Mouse (Mus musculus): ENCODE measurements around the gene Dennd5a. TPM values are rescaled to one million over a fixed set of nuclear protein-coding genes. Genes with fewer than 3 reads are reported as not detected.

The Dennd5a gene
- polyA plus RNA-seq, 1 experiment from 2014 or later, result 31.3 TPM

DNA sequence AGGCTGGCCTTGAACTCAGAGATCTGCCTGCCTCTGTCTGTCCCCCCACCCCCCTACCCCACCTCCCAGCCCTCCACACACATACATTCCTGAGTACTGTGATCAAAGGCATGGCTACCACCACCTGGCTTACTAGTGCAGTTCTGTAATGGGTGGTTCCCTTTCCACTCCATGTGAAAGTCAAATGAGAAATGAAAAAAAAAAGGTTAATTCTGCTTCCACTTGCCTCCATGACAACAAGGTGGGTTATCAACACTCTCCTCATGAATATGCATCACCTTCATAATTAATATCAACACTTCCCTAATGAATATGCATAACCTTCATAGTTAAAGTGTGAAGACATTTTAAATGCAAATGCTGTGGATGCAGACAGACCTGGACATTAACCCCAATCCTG lies 85.2 kb downstream of the Dennd5a start:
- ATAC-seq (ENCODE audit: low FRiP score, low TSS enrichment), result no peak
- Histone ChIP-seq H3K27me3 (ENCODE audit: insufficient read depth, low read length) (no peaks in the 10 kb centered on the region), H3K9ac (replicated peaks; ENCODE audit: low read length) (no peak overlapping the region), H3K4me2 (replicated peaks; ENCODE audit: low read depth, low read length) (no peak overlapping the region), H3K4me3 (ENCODE audit: low read length) (no peak overlapping the region), H3K9me3 (ENCODE audit: low read length) (no peaks in the 10 kb centered on the region), H3K27ac (ENCODE audit: low read length) (no peak overlapping the region), H3K36me3 (ENCODE audit: insufficient read depth, low read length) (no peaks in the 10 kb centered on the region), H3K4me1 (ENCODE audit: insufficient read depth, low read length) (no peaks in the 10 kb centered on the region)

DNA sequence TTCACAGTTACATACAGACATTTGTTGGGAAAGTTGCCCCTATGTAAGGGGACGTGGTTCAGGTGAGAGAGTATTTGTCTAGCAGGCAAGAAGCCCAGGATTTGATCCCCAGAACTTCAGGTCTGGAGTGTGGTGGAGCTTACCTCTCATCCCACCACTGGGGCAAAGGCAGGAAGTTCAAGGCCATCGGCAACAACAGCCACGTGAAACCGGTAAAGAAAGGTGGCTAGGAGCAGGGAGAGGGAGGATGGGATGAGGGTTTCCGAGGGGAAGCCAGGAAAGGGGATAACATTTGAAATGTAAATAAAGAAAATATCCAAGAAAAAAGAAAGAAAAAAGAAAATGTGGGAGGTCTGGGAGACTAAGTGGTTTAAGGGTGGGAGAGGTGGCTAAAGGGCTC lies 87.1 kb downstream of the Dennd5a start:
- Histone ChIP-seq H3K9ac (replicated peaks; ENCODE audit: low read length) (no peak overlapping the region), H3K27me3 (ENCODE audit: insufficient read depth, low read length) (peaks cover 3% of the 10 kb centered on the region; the same call in 1 of the 2 replicates), H3K9me3 (ENCODE audit: low read length) (no peaks in the 10 kb centered on the region), H3K4me1 (ENCODE audit: insufficient read depth, low read length) (no peaks in the 10 kb centered on the region), H3K27ac (ENCODE audit: low read length) (no peak overlapping the region), H3K36me3 (ENCODE audit: insufficient read depth, low read length) (no peaks in the 10 kb centered on the region), H3K4me3 (ENCODE audit: low read length) (no peak overlapping the region), H3K4me2 (replicated peaks; ENCODE audit: low read depth, low read length) (no peak overlapping the region)
- 57% methylated on average over 5 of the region's 5 CpGs for WGBS
- no peak for ATAC-seq (ENCODE audit: low FRiP score, low TSS enrichment)

DNA sequence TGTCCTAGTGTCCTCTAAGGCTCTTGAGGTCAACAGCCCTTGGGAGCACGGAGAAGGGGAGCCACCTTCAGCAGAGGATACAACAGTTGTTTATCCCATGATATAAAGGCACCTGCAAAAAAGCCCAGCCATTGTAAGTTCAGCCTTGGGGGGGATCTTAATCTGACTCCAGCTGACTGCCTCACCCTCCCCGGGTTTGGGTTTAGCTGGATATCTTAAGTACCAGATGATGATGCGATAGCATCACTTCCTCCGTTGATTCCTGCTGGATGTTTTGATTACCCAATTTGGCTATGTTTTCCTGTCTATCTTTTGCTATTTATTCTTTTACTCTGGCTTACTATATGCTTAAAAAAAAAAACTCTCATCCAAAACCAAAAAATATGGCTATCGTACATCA lies 89.0 kb downstream of the Dennd5a start:
- Histone ChIP-seq H3K4me1 (ENCODE audit: insufficient read depth, low read length) (peaks cover 4% of the 10 kb centered on the region; the same call in 1 of the 2 replicates), H3K4me3 (ENCODE audit: low read length) (no peak overlapping the region), H3K9ac (replicated peaks; ENCODE audit: low read length) (no peak overlapping the region), H3K36me3 (ENCODE audit: insufficient read depth, low read length) (no peaks in the 10 kb centered on the region), H3K4me2 (replicated peaks; ENCODE audit: low read depth, low read length) (no peak overlapping the region), H3K27ac (ENCODE audit: low read length) (no peak overlapping the region), H3K27me3 (ENCODE audit: insufficient read depth, low read length) (peaks cover 8% of the 10 kb centered on the region; the same call in 1 of the 2 replicates), H3K9me3 (ENCODE audit: low read length) (no peaks in the 10 kb centered on the region)
- WGBS, result 78% methylated on average over 5 of the region's 5 CpGs
- no peak for ATAC-seq (ENCODE audit: low FRiP score, low TSS enrichment)

DNA sequence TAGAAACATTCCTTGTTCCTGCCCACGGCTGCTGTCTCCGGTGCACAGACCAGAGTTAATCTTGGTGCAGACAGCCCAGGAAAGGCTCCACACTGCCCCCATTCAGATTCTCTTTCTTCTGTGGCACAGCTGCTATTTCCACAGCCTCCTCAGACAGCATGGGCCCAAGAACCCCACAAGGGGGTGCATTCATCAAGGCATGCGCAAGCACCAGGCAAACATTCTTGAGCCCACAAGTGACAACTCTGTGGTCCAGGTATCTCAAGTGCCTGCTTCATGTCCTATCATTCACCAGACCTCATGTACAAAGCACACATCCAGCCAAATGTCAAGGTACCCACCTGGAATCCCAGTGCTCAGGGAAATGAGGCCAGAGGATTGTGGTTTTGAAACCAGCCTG lies 91.8 kb downstream of the Dennd5a start:
- Histone ChIP-seq H3K27me3 (ENCODE audit: insufficient read depth, low read length) (peaks cover 26% of the 10 kb centered on the region), H3K4me1 (ENCODE audit: insufficient read depth, low read length) (peaks cover 7% of the 10 kb centered on the region; the same call in 1 of the 2 replicates), H3K4me2 (replicated peaks; ENCODE audit: low read depth, low read length) (no peak overlapping the region), H3K9me3 (ENCODE audit: low read length) (no peaks in the 10 kb centered on the region), H3K36me3 (ENCODE audit: insufficient read depth, low read length) (no peaks in the 10 kb centered on the region), H3K27ac (ENCODE audit: low read length) (no peak overlapping the region), H3K9ac (replicated peaks; ENCODE audit: low read length) (no peak overlapping the region), H3K4me3 (ENCODE audit: low read length) (no peak overlapping the region)
- ATAC-seq (ENCODE audit: low FRiP score, low TSS enrichment), result no peak
- 45% methylated on average over 3 of the region's 3 CpGs for WGBS

DNA sequence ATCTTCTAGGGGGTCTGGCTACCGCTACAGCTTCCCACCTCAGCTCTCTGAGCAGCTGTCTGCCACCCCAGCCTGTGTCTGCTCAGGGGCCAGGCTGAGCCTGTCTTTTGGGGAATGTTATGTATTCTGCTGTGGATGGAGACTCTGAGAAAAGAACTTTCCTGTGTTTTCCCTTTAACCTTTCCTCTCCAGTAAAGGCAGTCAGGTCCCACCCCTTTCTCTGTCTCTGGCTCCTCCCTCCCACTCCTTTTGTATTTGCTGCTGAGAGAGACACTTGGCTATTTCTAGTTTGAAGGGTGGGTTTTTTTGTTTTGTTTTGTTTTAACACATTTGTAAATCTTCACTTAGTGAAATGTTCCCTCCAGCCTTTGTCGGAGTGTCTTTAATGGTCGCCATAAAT lies 93.6 kb downstream of the Dennd5a start:
- Histone ChIP-seq H3K9ac (replicated peaks; ENCODE audit: low read length) (no peak overlapping the region), H3K4me1 (ENCODE audit: insufficient read depth, low read length) (peaks cover 7% of the 10 kb centered on the region; the same call in 1 of the 2 replicates), H3K4me3 (ENCODE audit: low read length) (no peak overlapping the region), H3K4me2 (replicated peaks; ENCODE audit: low read depth, low read length) (no peak overlapping the region), H3K9me3 (ENCODE audit: low read length) (no peaks in the 10 kb centered on the region), H3K36me3 (ENCODE audit: insufficient read depth, low read length) (no peaks in the 10 kb centered on the region), H3K27ac (ENCODE audit: low read length) (no peak overlapping the region), H3K27me3 (ENCODE audit: insufficient read depth, low read length) (peaks cover 27% of the 10 kb centered on the region)
- no peak for ATAC-seq (ENCODE audit: low FRiP score, low TSS enrichment)
- 32% methylated on average over 3 of the region's 3 CpGs for WGBS

DNA sequence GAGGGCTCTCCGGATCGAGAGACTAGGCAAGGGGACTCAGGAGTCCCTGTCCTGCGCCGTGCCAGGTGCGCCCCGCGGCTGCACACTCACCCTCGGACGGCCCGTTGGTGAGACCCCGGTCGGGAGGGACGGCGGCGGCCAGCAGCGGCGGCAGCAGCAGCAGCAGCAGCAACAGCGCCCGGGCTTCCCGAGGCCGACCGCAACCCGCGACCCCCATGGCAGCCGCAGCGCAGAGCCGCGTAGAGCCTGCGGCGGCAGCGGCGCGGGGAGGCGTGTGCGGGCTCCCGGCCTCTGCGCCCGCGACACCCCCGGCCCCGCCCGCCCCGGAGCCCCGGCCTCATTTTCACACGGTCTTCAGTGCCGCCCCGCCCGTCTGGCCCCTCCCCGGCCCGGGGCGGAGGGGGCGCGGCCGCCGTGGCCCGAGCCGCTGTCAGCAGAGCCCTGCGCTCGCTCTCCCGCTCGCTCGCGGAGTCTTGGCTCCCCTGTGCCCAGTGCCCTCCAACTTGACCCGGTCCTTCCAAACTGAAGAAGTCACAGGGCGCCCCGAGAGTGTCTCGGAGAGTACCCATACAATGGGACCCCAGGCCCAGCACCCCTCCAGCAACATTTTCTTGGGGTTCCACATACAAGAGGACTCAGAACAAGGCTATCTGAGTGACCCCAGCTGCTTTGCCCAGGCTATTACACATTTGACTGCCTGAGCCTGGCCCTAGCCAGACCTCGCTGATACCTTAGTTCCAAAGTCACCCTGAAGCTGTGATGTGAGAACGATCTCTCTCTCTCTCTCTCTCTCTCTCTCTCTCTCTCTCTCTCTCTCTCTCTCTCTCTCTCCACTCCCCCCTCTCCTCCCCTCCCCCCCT lies 94.7 kb downstream of the Dennd5a start, which contains the start of gene Scube2:
Gene Scube2 (minus strand): TSS at position 310 of the 860 bp plus-strand sequence.
- Histone ChIP-seq H3K27me3 (ENCODE audit: insufficient read depth, low read length) (peaks cover 27% of the 10 kb centered on the region), H3K9ac (replicated peaks; ENCODE audit: low read length) (peak within 1 kb of the TSS; percentile 69), H3K4me3 (ENCODE audit: low read length) (peak within 1 kb of the TSS; percentile 62), H3K9me3 (ENCODE audit: low read length) (no peaks in the 10 kb centered on the region), H3K4me2 (replicated peaks; ENCODE audit: low read depth, low read length) (peak within 1 kb of the TSS; percentile 98), H3K4me1 (ENCODE audit: insufficient read depth, low read length) (peaks cover 7% of the 10 kb centered on the region; the same call in 1 of the 2 replicates), H3K36me3 (ENCODE audit: insufficient read depth, low read length) (no peaks in the 10 kb centered on the region), H3K27ac (ENCODE audit: low read length) (no peak within 1 kb of the TSS)
- 2% methylated on average over 46 of the region's 69 CpGs for WGBS
- ATAC-seq (ENCODE audit: low FRiP score, low TSS enrichment), result peak; percentile 79

DNA sequence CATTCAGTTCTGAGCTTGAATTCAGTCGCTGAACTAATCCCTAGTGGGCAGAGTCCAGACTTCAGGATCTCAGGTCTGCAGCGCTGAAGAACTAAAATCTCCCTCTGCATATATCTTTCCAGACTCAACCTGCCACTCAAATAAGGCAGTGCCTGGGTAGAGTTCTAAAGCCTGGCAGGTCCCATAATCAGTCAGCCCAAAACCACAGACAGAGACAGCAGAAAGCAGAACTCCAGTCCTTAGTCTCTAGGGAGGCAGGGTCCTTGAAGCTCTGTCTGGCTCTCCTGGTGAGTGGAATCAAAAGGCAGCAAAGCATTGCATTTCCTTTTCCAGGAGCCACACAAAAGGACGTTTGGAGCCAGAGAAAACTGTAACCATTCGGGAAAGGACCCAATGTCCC lies 96.7 kb downstream of the Dennd5a start:
- peaks cover 7% of the 10 kb centered on the region; the same call in 1 of the 2 replicates for H3K4me1 ChIP-seq (ENCODE audit: insufficient read depth, low read length)
- no peaks in the 10 kb centered on the region for H3K9me3 ChIP-seq (ENCODE audit: low read length)
- no peak overlapping the region for H3K4me2 ChIP-seq (replicated peaks; ENCODE audit: low read depth, low read length)
- no peak for ATAC-seq (ENCODE audit: low FRiP score, low TSS enrichment)
- H3K36me3 ChIP-seq (ENCODE audit: insufficient read depth, low read length), result no peaks in the 10 kb centered on the region
- peaks cover 24% of the 10 kb centered on the region for H3K27me3 ChIP-seq (ENCODE audit: insufficient read depth, low read length)
- no peak overlapping the region for H3K9ac ChIP-seq (replicated peaks; ENCODE audit: low read length)
- WGBS, result 23% methylated on average over 4 of the region's 4 CpGs
- H3K27ac ChIP-seq (ENCODE audit: low read length), result no peak overlapping the region
- H3K4me3 ChIP-seq (ENCODE audit: low read length), result no peak overlapping the region

DNA sequence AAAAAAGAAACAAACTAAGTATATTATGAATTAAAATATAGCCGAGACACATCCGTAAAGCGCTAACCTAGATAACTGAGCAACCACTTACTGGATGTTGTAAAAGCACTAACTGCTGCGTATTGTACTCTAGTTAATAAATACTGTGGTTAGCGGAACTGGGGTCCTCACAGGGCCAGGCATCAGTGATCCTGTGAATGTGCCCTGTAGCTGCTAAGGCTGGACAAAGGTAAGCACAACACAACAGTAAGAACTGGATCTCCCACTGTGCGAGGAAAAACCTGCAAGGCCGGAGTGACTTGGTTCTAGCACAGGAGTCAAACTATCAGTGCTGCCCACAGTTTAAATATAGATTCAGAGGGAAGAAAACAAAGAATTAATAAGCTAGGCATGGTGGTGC lies 100.1 kb downstream of the Dennd5a start:
- 52% methylated on average over 7 of the region's 7 CpGs for WGBS
- no peak overlapping the region for H3K27ac ChIP-seq (ENCODE audit: low read length)
- peak; percentile 83; the same call in 1 of the 2 replicates for ATAC-seq (ENCODE audit: low FRiP score, low TSS enrichment)

DNA sequence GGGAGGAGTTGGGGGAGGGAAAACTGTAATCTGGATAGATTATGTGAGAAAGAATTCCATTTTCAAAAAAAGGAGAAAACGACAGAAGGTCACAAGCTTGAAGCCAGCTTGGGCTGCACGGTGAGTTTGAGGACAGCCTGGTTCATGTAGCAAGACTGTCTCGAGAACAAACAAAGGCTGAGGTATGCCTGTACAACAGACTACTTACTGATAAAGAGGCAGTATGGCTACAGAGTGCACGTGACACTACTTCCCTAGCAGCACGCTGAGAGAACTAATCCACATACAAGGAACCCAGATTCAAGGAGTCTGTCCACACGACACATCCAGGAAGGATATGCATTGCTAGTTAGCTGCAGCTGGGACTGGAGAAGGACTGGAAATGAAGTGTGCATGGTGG lies 100.9 kb downstream of the Dennd5a start:
- H3K9ac ChIP-seq (replicated peaks; ENCODE audit: low read length), result no peak overlapping the region
- no peaks in the 10 kb centered on the region for H3K9me3 ChIP-seq (ENCODE audit: low read length)
- WGBS, result 62% methylated on average over 6 of the region's 6 CpGs
- H3K36me3 ChIP-seq (ENCODE audit: insufficient read depth, low read length), result no peaks in the 10 kb centered on the region
- ATAC-seq (ENCODE audit: low FRiP score, low TSS enrichment), result no peak
- H3K4me2 ChIP-seq (replicated peaks; ENCODE audit: low read depth, low read length), result no peak overlapping the region
- no peak overlapping the region for H3K4me3 ChIP-seq (ENCODE audit: low read length)
- peaks cover 9% of the 10 kb centered on the region for H3K27me3 ChIP-seq (ENCODE audit: insufficient read depth, low read length)
- H3K27ac ChIP-seq (ENCODE audit: low read length), result no peak overlapping the region
- no peaks in the 10 kb centered on the region for H3K4me1 ChIP-seq (ENCODE audit: insufficient read depth, low read length)

More for the DNA sequence above, 100.1 kb downstream of the Dennd5a start:
- Histone ChIP-seq H3K36me3 (ENCODE audit: insufficient read depth, low read length) (no peaks in the 10 kb centered on the region), H3K27me3 (ENCODE audit: insufficient read depth, low read length) (peaks cover 17% of the 10 kb centered on the region), H3K4me2 (replicated peaks; ENCODE audit: low read depth, low read length) (no peak overlapping the region), H3K9ac (replicated peaks; ENCODE audit: low read length) (no peak overlapping the region), H3K4me1 (ENCODE audit: insufficient read depth, low read length) (no peaks in the 10 kb centered on the region), H3K4me3 (ENCODE audit: low read length) (no peak overlapping the region), H3K9me3 (ENCODE audit: low read length) (no peaks in the 10 kb centered on the region)

DNA sequence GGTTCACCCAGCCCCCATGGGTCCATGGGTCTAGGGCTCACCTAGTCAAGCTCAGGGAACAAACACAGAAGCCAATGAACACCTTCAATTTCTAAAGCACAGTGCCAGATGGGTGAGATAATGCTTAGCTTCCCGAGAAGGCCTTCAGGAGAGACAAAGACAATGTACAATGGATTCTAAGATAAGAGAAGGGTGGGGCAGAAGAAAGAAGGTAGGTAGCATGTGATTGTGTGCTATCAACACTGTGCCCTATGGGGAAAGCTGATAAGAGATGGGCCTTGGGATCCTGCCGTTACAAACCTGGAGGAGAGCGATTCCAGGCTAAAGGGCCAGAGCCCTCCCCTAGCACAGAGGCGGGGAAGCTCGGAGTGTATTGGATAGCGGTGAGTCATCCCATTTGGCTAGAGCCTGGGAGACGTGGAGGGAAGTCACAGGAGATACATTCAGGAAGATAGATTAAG lies 107.5 kb downstream of the Dennd5a start:
- 35% methylated on average over 7 of the region's 7 CpGs for WGBS
- Histone ChIP-seq H3K27ac (ENCODE audit: low read length) (no peak overlapping the region), H3K4me1 (ENCODE audit: insufficient read depth, low read length) (no peaks in the 10 kb centered on the region), H3K9me3 (ENCODE audit: low read length) (no peaks in the 10 kb centered on the region), H3K9ac (replicated peaks; ENCODE audit: low read length) (no peak overlapping the region), H3K4me2 (replicated peaks; ENCODE audit: low read depth, low read length) (no peak overlapping the region), H3K4me3 (ENCODE audit: low read length) (no peak overlapping the region), H3K36me3 (ENCODE audit: insufficient read depth, low read length) (no peaks in the 10 kb centered on the region), H3K27me3 (ENCODE audit: insufficient read depth, low read length) (no peaks in the 10 kb centered on the region)
- no peak for ATAC-seq (ENCODE audit: low FRiP score, low TSS enrichment)

Data from kidney, embryonic 16.5 days (tissue).